ENCODE assay signal across 8 mouse cellular contexts in genomic region chr16:32176896-32177686, GRCm38 (mm10). TPM values are rescaled to one million over a fixed set of nuclear protein-coding genes. Genes with fewer than 3 reads are reported as not detected.
DNase-seq lines count a peak whose midpoint lies in the region; ATAC-seq and TF ChIP-seq lines count a peak whose summit lies in the region.

No protein-coding gene starts in this region.

- no peak for TF ChIP-seq POLR2A in brain, embryonic 14.5 days (IDR thresholded peaks at IDR 0.05; ENCODE audit: borderline replicate concordance, extremely low read depth, insufficient read depth, insufficient read length, poor library complexity, severe bottlenecking)

- H3K4me2 ChIP-seq in hindbrain, postnatal 0 days (ENCODE audit: low read depth, low read length) = peak overlapping the region; percentile 28; the same call in 1 of the 2 replicates
- H3K4me2 ChIP-seq in hindbrain, embryonic 11.5 days (replicated peaks; ENCODE audit: low read depth, low read length) = no peak overlapping the region

- no peaks in the 10 kb centered on the region for H3K36me3 ChIP-seq in hindbrain, postnatal 0 days (ENCODE audit: insufficient read depth, low read length)
- H3K36me3 ChIP-seq in hindbrain, embryonic 11.5 days (ENCODE audit: control insufficient read depth, insufficient read depth, low read length) = no peaks in the 10 kb centered on the region
- no peaks in the 10 kb centered on the region for H3K36me3 ChIP-seq in splenic B cell, adult 2 months (ENCODE audit: control insufficient read depth, insufficient read depth, low read length, poor library complexity, severe bottlenecking)

- TF ChIP-seq CTCF in hindbrain, postnatal 0 days (IDR thresholded peaks at IDR 0.05; ENCODE audit: low read depth) = no peak
- no peak for TF ChIP-seq CTCF in brain, embryonic 14.5 days (IDR thresholded peaks at IDR 0.05; ENCODE audit: borderline replicate concordance, extremely low read depth, insufficient read depth, insufficient read length)

- no peaks in the 10 kb centered on the region for H3K9me3 ChIP-seq in hindbrain, postnatal 0 days (ENCODE audit: low read length)
- H3K9me3 ChIP-seq in hindbrain, embryonic 11.5 days (ENCODE audit: control insufficient read depth, low read length) = no peaks in the 10 kb centered on the region

- no peak overlapping the region for H3K27ac ChIP-seq in hindbrain, postnatal 0 days
- H3K27ac ChIP-seq in hindbrain, embryonic 11.5 days (ENCODE audit: low read depth, low read length) = no peak overlapping the region

- no peak for ATAC-seq in hindbrain, postnatal 0 days
- no peak for ATAC-seq in hindbrain, embryonic 11.5 days (ENCODE audit: low FRiP score)
- peak; percentile 84 for ATAC-seq in inflammation-experienced regulatory T-cells, adult 6 months

- WGBS in hindbrain, postnatal 0 days = 55% methylated on average over 18 of the region's 18 CpGs
- 62% methylated on average over 18 of the region's 18 CpGs for WGBS in hindbrain, embryonic 11.5 days

- no peak overlapping the region for H3K4me3 ChIP-seq in hindbrain, postnatal 0 days (ENCODE audit: low read length)
- no peak overlapping the region for H3K4me3 ChIP-seq in hindbrain, embryonic 11.5 days (ENCODE audit: low read depth, low read length)

- H3K4me1 ChIP-seq in hindbrain, postnatal 0 days (ENCODE audit: insufficient read depth, low read length) = no peaks in the 10 kb centered on the region
- no peaks in the 10 kb centered on the region for H3K4me1 ChIP-seq in hindbrain, embryonic 11.5 days (replicated peaks; ENCODE audit: control insufficient read depth, insufficient read depth, low read length)

- H3K27me3 ChIP-seq in hindbrain, postnatal 0 days (ENCODE audit: insufficient read depth, low read length) = no peaks in the 10 kb centered on the region
- no peaks in the 10 kb centered on the region for H3K27me3 ChIP-seq in hindbrain, embryonic 11.5 days (ENCODE audit: control insufficient read depth, insufficient read depth, low read length)
- no peaks in the 10 kb centered on the region for H3K27me3 ChIP-seq in splenic B cell, adult 2 months (ENCODE audit: control insufficient read depth, insufficient read depth, low read length, poor library complexity, severe bottlenecking)

- H3K9ac ChIP-seq in hindbrain, postnatal 0 days (replicated peaks; ENCODE audit: low read length) = no peak overlapping the region
- no peak overlapping the region for H3K9ac ChIP-seq in hindbrain, embryonic 11.5 days (ENCODE audit: low read depth, low read length)

- DNase-seq in hindbrain, postnatal 0 days (ENCODE audit: low spot score) = no peak
- no peak for DNase-seq in hindbrain, embryonic 11.5 days (ENCODE audit: low spot score)
- peak; percentile 49 for DNase-seq in brain, embryonic 14.5 days (ENCODE audit: low read depth)
- DNase-seq in lung, postnatal 10 days = peak; percentile 28
- peak; percentile 76 for DNase-seq in splenic B cell, adult 2 months (ENCODE audit: low read depth, low spot score)
- no peak for DNase-seq in urinary bladder, postnatal 14 days (ENCODE audit: low spot score)
- DNase-seq in frontal cortex, adult 2 months (ENCODE audit: extremely low spot score in 1 of 2, low spot score in 1 of 2) = no peak

RNA-seq across cellular contexts. Expression of gene Bex6, which starts 2.5 kb away (rescaled TPM):
- not detected in 2 replicates for total RNA-seq in hindbrain, postnatal 0 days (2014; rRNA removed)
- polyA plus RNA-seq in hindbrain, postnatal 0 days (2015; fragmentation: Nextera tagmentation; extraction: Ambion mirVana) = not detected in 2 replicates
- not detected in 2 replicates for polyA plus RNA-seq in hindbrain, embryonic 11.5 days (2014; fragmentation: Nextera tagmentation; extraction: Ambion mirVana)
- not detected in 2 replicates for polyA plus RNA-seq in brain, embryonic 14.5 days (2012; rRNA removed)
- polyA plus RNA-seq in inflammation-experienced regulatory T-cells, adult 6 months (2017; shearing (Covaris generic)) = under 1 TPM in 2 of 3 experiments, not detected in 1; 0.38 to 0.63 TPM
- polyA plus RNA-seq in frontal cortex, adult 2 months (2012; rRNA removed) = not detected in 2 replicates

RNA-seq across cellular contexts. Expression of gene Nrros, which starts 11.7 kb away (rescaled TPM):
- total RNA-seq in hindbrain, postnatal 0 days (2014; rRNA removed) = 8.7 and 17.3 TPM in 2 replicates
- polyA plus RNA-seq in hindbrain, postnatal 0 days (2015; fragmentation: Nextera tagmentation; extraction: Ambion mirVana) = 5.4 and 6.7 TPM in 2 replicates
- polyA plus RNA-seq in hindbrain, embryonic 11.5 days (2014; fragmentation: Nextera tagmentation; extraction: Ambion mirVana) = 8.1 and 8.7 TPM in 2 replicates
- 6.8 and 8.8 TPM in 2 replicates for polyA plus RNA-seq in brain, embryonic 14.5 days (2012; rRNA removed)
- polyA plus RNA-seq in inflammation-experienced regulatory T-cells, adult 6 months (2017; shearing (Covaris generic)) = 10 to 100 TPM; 42.7 to 71.0 (median 53.2) TPM
- polyA plus RNA-seq in frontal cortex, adult 2 months (2012; rRNA removed) = 5.7 and 6.9 TPM in 2 replicates

Comparison
In these comparisons a context has a peak if more than half of its experiments do, and no peak if none do; other contexts are left out.
1. DNase-seq: peak in brain, embryonic 14.5 days (single experiment), lung, postnatal 10 days (single experiment) and splenic B cell, adult 2 months (single experiment); none in hindbrain, postnatal 0 days (single experiment), hindbrain, embryonic 11.5 days (single experiment), urinary bladder, postnatal 14 days (single experiment) and frontal cortex, adult 2 months (0 of 2).